Mouse (Mus musculus): ENCODE data around the gene Mmp24.
"Not testable (repeated sequence)": the region's sequence is repeated elsewhere in the genome, so short reads cannot be mapped to it uniquely, and the experiment has no call there.

Gene Mmp24

GRCm38 (mm10) chr2:155774927-155775684 lies at the start of gene Mmp24:
Gene Mmp24, plus strand, starts transcription at chr2:155775342.
- no peak for DNase-seq (ENCODE audit: low read depth)

DNA sequence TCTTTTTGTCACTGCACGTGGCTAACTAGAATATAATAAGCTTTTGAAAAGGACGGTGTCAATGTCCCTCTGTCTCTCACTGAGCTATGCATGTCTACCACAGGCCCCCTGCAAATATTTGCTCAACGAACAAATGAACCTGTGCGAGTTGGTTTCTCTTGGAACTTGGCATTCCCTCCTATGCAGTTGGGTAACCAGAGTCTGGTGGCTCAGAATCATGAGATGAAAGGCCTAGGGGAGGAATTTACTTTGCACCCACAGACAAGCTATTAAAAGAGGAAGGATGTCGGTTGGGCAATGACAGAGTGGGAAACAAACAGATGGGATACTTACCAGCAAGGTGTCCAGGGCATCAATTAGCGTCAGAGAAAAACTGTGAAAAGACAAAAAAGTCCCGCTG lies 48.8 kb upstream of the Mmp24 start:
- DNase-seq (ENCODE audit: low read depth): no peak

DNA sequence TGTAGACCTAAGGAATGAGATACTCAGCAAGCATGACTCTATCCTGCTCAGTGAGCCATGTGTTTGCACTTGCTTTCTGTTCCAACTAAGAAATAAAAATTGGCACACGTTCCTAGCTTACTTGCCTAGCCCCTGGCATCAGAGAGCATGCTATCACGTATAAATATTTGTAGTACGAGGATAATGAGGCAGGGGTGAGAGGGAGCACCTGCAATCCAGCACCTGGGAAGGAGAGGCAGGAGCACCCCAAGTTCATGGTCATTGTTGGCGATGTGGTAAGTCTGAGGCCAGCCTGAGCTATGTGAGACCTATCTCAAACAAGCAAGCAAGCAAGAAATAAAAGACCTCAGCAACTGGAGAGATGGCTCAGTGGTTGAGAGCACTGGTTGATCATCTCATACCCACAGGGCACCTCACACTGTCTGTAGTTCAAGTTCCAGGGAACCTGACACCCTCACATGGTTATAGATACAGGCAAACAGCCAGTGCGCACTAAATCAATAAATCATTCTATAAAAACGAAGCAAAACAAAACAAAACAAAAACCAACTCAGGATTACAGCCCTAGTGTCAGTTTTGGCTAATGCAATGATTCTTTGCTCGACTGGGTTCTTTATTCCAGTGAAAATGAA lies 47.3 kb upstream of the Mmp24 start:
- DNase-seq (ENCODE audit: low read depth): no peak

- DNase-seq (ENCODE audit: low read depth): no peak
Observed at GRCm38 (mm10) chr2:155728742-155729141, 46.4 kb upstream of the Mmp24 start.

GRCm38 (mm10) chr2:155729158-155729645 lies 45.9 kb upstream of the Mmp24 start, which contains the start of gene Edem2:
Gene Edem2, minus strand, starts transcription at chr2:155729475.
- peak; percentile 93 for DNase-seq (ENCODE audit: low read depth)

DNA sequence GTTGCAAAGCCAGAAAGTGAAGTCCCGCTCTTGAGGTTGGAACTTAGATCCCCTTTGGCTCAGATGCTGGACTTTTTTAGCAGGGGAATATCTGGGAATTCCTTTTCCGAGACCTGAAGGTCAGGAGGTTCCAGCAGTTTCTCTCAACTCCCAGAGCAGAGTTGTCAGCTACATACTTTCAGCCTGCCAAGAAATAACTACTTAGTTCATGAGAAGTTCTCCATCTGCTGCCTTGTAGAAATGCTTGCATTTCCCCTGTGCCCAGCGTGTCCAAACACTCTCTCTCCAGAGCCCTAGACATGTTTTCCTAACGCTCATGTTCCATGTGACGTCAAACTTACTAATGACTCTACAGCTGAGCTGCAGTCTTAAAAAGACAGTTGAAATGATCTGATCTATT lies 40.1 kb upstream of the Mmp24 start:
- DNase-seq (ENCODE audit: low read depth): no peak

DNA sequence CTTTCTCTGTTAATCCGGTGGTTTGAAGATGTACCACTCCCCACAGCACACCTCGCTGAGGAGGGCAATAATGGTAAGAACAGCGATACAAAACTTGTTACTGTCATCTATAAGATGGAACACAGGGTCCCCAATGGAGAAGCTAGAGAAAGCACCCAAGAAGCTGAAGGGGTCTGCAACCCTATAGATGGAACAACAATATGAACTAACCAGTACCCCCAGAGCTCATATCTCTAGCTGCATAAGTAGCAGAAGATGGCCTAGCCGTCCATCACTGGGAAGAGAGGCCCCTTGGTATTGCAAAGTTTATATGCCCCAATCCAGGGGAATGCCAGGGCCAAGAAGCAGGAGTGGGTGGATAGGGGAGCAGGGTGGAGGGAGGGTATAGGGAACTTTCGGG lies 39.4 kb upstream of the Mmp24 start, which contains the start of gene Gm17581:
TSS of gene Gm17581 (minus strand) at position 101 of the 400 bp plus-strand sequence.
- DNase-seq (ENCODE audit: low read depth): not testable (repeated sequence)

GRCm38 (mm10) chr2:155736936-155737335 lies 38.2 kb upstream of the Mmp24 start:
- no peak for DNase-seq (ENCODE audit: low read depth)

DNA sequence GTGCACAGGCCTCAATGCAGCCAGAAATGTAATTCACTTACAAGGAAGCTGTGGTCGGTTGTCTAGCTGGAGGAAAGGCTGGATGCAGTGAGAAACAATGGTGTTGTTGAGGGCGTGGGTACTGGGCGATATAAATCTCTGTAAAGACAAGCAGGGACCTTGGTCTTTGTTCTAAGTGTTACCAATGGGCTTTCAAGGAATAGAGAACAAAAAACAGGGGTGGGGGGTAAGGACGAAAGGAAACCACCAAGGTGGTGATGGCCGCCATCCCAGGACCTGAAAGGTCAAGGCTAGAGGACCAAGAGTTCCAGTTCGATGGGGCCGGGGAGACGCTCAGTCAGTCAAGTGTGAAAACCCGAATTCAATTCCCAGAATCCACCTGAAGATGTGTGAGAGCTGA lies 37.3 kb upstream of the Mmp24 start:
- DNase-seq (ENCODE audit: low read depth): no peak

DNA sequence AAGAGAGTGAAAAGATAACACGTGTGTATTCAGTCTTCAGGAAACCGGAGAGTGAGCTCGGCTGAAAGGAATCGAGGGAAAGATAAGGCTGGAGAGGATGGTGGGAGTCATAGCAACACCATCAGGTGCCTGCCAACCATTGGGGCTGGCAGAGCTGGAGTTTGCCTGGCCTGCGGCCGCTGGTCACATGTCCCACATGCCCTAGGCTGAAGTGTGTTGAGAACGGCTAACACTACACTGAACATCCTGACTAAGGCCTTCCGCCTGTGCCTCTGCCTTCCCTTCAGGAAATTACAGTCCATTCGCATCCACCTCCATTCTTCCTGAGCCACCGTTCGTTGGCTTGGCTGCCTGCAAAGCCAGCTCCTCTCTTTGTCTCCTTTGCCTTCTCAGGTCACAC lies 32.9 kb upstream of the Mmp24 start:
- DNase-seq (ENCODE audit: low read depth): no peak

- DNase-seq (ENCODE audit: low read depth): peak; percentile 25
Observed at GRCm38 (mm10) chr2:155742931-155743337, 32.2 kb upstream of the Mmp24 start.

DNA sequence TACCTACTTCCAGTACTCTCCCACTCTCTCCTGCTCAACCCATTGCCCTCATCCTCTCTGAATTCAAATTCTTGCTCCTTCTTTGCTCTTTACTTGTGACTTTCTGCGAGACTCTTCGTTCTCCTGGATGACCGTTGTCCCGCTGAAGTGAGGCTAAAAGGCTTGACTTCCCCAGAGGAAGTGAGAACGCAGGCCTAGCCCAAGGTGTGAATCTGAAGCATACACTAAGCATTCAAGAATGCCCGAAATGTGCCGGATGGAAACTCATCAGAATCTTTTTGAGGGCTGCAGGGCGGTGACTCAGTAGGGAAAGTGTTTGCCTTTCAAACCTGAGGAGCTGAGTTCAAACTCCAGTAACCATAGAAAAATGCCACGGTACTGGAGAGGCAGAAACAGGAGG lies 31.8 kb upstream of the Mmp24 start:
- DNase-seq (ENCODE audit: low read depth): no peak

DNA sequence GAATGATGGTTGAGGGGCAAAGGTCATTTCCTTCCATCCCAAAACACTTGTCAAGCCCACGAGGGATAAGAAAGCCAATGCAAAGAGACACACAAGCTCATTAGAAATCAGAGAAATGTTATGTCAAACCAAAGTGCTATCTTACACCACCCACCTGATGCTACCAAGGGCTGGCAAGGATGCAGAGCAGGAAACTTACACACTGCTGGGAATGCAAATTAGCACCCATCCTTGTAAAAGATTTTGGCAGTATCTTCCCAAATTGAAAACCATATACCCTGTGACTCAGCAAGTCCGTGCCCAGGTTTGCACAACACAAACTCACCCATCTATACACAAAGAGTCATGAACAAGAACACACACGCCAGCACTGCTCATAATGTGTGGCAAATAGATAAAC lies 29.7 kb upstream of the Mmp24 start:
- DNase-seq (ENCODE audit: low read depth): no peak

DNA sequence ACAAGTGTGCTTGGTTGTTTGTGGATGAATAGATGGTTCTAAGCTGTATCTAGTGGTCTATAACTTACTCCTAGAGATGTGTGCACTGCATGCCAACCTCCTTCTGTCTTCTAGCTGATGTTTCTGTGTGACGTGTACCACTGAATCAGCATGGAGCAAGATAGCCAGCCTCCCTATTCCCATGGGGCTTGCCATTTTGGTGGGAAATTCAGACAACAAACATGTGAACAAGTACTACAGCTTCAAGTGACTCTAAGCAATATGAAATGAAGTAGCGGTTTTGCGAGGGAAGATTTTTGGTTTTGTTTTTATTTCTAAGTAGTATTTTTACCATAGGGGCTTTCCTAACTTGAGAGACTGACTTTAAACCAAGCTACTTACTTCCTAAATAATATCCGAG lies 25.7 kb upstream of the Mmp24 start:
- no peak for DNase-seq (ENCODE audit: low read depth)

- DNase-seq (ENCODE audit: low read depth): no peak
Observed at GRCm38 (mm10) chr2:155751014-155751786, 23.9 kb upstream of the Mmp24 start, which contains the start of gene Procr. Gene Procr, plus strand, starts transcription at chr2:155751117.

GRCm38 (mm10) chr2:155755746-155756145 lies 19.4 kb upstream of the Mmp24 start:
- DNase-seq (ENCODE audit: low read depth): peak; percentile 63

- DNase-seq (ENCODE audit: low read depth): no peak
Observed at GRCm38 (mm10) chr2:155756855-155757566, 18.1 kb upstream of the Mmp24 start.

DNA sequence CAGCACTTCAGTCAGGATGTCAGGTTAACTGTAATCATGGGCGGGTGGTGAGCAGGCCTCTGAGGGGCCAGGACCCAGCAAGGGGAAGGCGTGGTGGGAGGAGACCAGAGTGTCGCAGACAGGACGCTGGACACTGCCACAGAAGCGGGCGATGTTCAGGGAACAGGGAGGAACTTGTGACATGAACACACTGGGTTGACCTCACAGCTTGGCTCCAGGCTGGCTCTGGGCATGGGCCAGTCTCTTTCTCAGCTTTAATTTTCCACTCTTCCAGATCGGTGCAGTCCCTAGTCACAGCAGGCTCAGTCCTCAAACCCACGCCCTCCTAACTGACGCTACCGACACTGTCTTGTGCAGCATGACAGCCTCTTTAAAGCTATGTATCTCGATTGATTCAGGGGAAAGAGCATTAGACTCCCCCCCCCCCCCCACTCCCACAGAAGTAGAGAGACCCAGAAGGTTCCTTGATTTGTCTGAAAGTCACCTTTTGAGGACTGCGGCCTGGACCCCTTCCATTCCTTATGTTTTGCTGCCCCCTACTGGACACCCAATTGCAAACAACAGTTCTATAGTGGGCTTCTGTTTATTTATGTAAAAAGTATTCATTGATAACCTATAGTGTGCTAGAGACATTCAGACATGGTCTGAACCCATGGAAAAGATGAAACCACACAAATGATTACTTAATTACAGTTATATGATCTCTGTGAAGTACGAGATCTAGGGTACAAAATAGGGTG lies 10.3 kb upstream of the Mmp24 start:
- peak; percentile 58 for DNase-seq (ENCODE audit: low read depth)

DNA sequence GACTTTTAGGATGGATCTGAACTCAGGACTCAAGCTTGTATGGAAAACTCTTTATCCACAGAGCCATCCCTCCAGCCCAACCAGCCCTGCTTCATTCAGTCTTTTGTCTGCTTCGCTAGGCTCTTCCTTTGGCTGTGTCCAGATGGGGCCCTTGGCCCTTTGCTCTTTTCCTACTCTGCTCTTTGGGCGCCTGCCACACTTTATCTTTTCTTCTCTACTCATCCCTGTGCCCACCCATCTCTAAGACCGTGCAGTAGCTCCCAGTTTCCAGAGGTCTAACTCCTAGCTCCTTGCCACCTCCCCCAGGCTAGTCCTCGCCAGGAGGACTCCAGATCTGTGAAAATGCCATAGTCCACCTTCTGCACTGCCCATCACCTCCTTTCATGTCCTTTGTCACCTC lies 1.5 kb upstream of the Mmp24 start:
- no peak for DNase-seq (ENCODE audit: low read depth)

DNA sequence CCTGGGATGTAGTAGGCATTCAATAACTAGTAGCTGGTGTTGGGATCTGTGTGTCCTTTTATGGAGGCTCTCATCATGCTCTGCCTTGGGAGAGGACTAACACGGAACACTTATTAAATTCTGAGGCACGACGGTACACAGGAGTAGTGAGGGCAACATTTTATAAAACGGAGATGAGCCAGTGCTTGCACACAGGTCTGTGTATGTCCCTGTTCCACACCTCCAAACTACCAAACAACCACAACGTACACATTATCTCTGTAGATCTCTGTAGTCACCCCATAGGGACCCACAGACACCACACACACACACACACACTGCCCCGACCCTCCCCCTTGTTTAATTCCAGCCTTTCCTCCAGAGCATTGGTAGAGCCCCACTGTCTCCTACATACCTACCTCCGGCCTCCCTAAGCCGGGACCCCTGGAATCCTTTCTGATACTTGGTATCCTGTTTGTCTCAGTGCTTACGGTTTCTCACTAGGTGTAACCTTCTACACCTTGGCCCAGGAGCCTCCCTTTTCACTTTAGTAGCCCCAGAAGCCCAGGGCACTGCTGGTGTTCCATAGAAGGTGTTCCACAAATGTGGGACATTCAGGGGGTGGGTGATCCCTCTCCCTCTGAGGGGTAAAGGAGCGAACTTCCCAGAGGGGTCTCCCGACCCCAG lies 748 bp upstream of the Mmp24 start:
- DNase-seq (ENCODE audit: low read depth): no peak

Data from c-Kit-positive CD71-positive TER-119-negative erythroid progenitor cells, embryonic 14.5 days (primary cell).